Mouse (Mus musculus): ENCODE results near the gene Itgb4. TPM values are rescaled to one million over a fixed set of nuclear protein-coding genes. Genes with fewer than 3 reads are reported as not detected.

Gene Itgb4
- total and polyA plus RNA-seq, 3 experiments: 0.69 to 0.85 TPM; not detected in 1

GRCm38 (mm10) chr11:116004840-116005700 is 30.6 kb downstream of the Itgb4 start (continued):
- peak; percentile 40 for TF ChIP-seq SMC3 (IDR thresholded peaks at IDR 0.05; ENCODE audit: low read depth, low read length)
- peak; percentile 67; the same call in 1 of the 2 replicates for TF ChIP-seq E2F4 (IDR thresholded peaks at IDR 0.05; ENCODE audit: borderline replicate concordance, low read depth, low read length)
- peak; percentile 93 for TF ChIP-seq MAZ (IDR thresholded peaks at IDR 0.05; ENCODE audit: low read depth, low read length)
- TF ChIP-seq MAFK (IDR thresholded peaks at IDR 0.05; ENCODE audit: borderline replicate concordance, low read depth, low read length): no peak
- TF ChIP-seq GABPA (IDR thresholded peaks at IDR 0.05; ENCODE audit: low read depth, low read length): no peak
- TF ChIP-seq JUND (IDR thresholded peaks at IDR 0.05; ENCODE audit: low read depth, low read length): no peak
- TF ChIP-seq ETS1 (IDR thresholded peaks at IDR 0.05; ENCODE audit: low read depth, low read length): peak; percentile 42; the same call in 1 of the 2 replicates
- peak; percentile 92 for TF ChIP-seq USF1 (IDR thresholded peaks at IDR 0.05; ENCODE audit: low read depth, low read length)
- no peak; the same call in 1 of the 2 replicates for TF ChIP-seq TCF12 (IDR thresholded peaks at IDR 0.05; ENCODE audit: low read depth, low read length)
- TF ChIP-seq MEF2A (IDR thresholded peaks at IDR 0.05; ENCODE audit: extremely low read depth, insufficient replicate concordance, low read depth, low read length, poor library complexity, severe bottlenecking): 0 out of 2 replicates have a peak, but pooled peaks have one; percentile 39
- TF ChIP-seq MXI1 (IDR thresholded peaks at IDR 0.05; ENCODE audit: low read depth, low read length): peak; percentile 78
- 0 out of 4 replicates have a peak, but pooled peaks of 1 of the 2 experiments have one; percentile 4 for TF ChIP-seq EP300 (IDR thresholded peaks at IDR 0.05; ENCODE audit: low read depth in 1 of 2, low read length in 2 of 2)
- TF ChIP-seq MYB (IDR thresholded peaks at IDR 0.05; ENCODE audit: low read depth, low read length): no peak

- peak; percentile 50 for DNase-seq (ENCODE audit: low read depth, low spot score)
- Histone ChIP-seq H3K4me3 (ENCODE audit: control insufficient read depth in 1 of 2, insufficient read depth in 1 of 2, low read depth in 2 of 2, low read length in 2 of 2) (peak overlapping the region; percentile 56 to 68), H3K9me3 (replicated peaks; ENCODE audit: insufficient read depth, low read length) (no peaks in the 10 kb centered on the region), H3K36me3 (ENCODE audit: control insufficient read depth in 1 of 2, insufficient read depth in 2 of 2, low read length in 2 of 2) (peaks cover 0 to 8% of the 10 kb centered on the region in 2 experiments; a peak in 2 of 4 replicates), H3K79me2 (ENCODE audit: control insufficient read depth, insufficient read depth, low read length, poor library complexity) (peaks cover under 1% of the 10 kb centered on the region; the same call in 1 of the 2 replicates), H3K9ac (ENCODE audit: control insufficient read depth, low read depth, low read length, poor library complexity, severe bottlenecking) (peak overlapping the region; percentile 80), H3K27ac (ENCODE audit: control insufficient read depth, low read depth, low read length) (peak overlapping the region; percentile 77), H3K4me1 (ENCODE audit: control insufficient read depth in 1 of 2, insufficient read depth in 2 of 2, low read length in 2 of 2) (peaks cover 5 to 15% of the 10 kb centered on the region in 2 experiments), H3K27me3 (ENCODE audit: control insufficient read depth in 1 of 2, insufficient read depth in 2 of 2, low read length in 2 of 2) (no peaks in the 10 kb centered on the region)
- TF ChIP-seq E2F4 (IDR thresholded peaks at IDR 0.05; ENCODE audit: borderline replicate concordance, low read depth, low read length): no peak
- TF ChIP-seq MYB (IDR thresholded peaks at IDR 0.05; ENCODE audit: low read depth, low read length): 0 out of 2 replicates have a peak, but pooled peaks have one; percentile 30
- no peak for TF ChIP-seq MAX (IDR thresholded peaks at IDR 0.05; ENCODE audit: low read length)
- no peak for TF ChIP-seq JUND (IDR thresholded peaks at IDR 0.05; ENCODE audit: low read depth, low read length)
- TF ChIP-seq POLR2A (IDR thresholded peaks at IDR 0.05; ENCODE audit: control insufficient read depth in 1 of 2, insufficient read depth in 1 of 2, low read depth in 1 of 2, low read length in 2 of 2, poor library complexity in 1 of 2): peak in 1 of 2 experiments; percentile 10; a peak in 1 of 4 replicates
- TF ChIP-seq GATA1 (IDR thresholded peaks at IDR 0.05; ENCODE audit: low read depth, low read length): no peak
- TF ChIP-seq HCFC1 (IDR thresholded peaks at IDR 0.05; ENCODE audit: low read depth, low read length): no peak
- TF ChIP-seq UBTF (IDR thresholded peaks at IDR 0.05; ENCODE audit: borderline replicate concordance, insufficient read depth, low read depth, low read length): no peak
These were observed 31.4 kb downstream of the Itgb4 start for GRCm38 (mm10) chr11:116005701-116006419.

All from MEL (cell line).